Mouse (Mus musculus) ovary, postnatal 10 days (tissue): ENCODE data around the gene Lrrfip2.

Source experiments
- DNase-seq: peaks from one replicate; pipeline ENCODE4 v3.0.0; 2022; ENCODE audit warnings: low spot score

Gene Lrrfip2

GRCm38 (mm10) chr9:111161213-111161612, 43.8 kb downstream of the Lrrfip2 start:
- no peak for DNase-seq

GRCm38 (mm10) chr9:111166612-111167011, 49.2 kb downstream of the Lrrfip2 start:
- DNase-seq: no peak

GRCm38 (mm10) chr9:111170430-111170829, 53.0 kb downstream of the Lrrfip2 start:
- DNase-seq: no peak

- no peak for DNase-seq
Measured at GRCm38 (mm10) chr9:111174071-111174470, 56.7 kb downstream of the Lrrfip2 start.

GRCm38 (mm10) chr9:111178971-111179370, 61.6 kb downstream of the Lrrfip2 start:
- no peak for DNase-seq

GRCm38 (mm10) chr9:111182176-111182575, 64.8 kb downstream of the Lrrfip2 start:
- no peak for DNase-seq

GRCm38 (mm10) chr9:111184929-111185328, 67.5 kb downstream of the Lrrfip2 start:
- no peak for DNase-seq

- no peak for DNase-seq
Measured at GRCm38 (mm10) chr9:111186861-111187260, 69.5 kb downstream of the Lrrfip2 start.

GRCm38 (mm10) chr9:111188731-111189130, 71.3 kb downstream of the Lrrfip2 start:
- no peak for DNase-seq

GRCm38 (mm10) chr9:111193211-111193610, 75.8 kb downstream of the Lrrfip2 start:
- DNase-seq: no peak

- no peak for DNase-seq
Measured at GRCm38 (mm10) chr9:111197116-111197515, 79.7 kb downstream of the Lrrfip2 start.

GRCm38 (mm10) chr9:111197712-111198111, 80.3 kb downstream of the Lrrfip2 start:
- DNase-seq: no peak

GRCm38 (mm10) chr9:111198332-111198731, 80.9 kb downstream of the Lrrfip2 start:
- no peak for DNase-seq

- no peak for DNase-seq
Measured at GRCm38 (mm10) chr9:111200208-111200607, 82.8 kb downstream of the Lrrfip2 start.

- no peak for DNase-seq
Measured at GRCm38 (mm10) chr9:111204601-111205375, 87.4 kb downstream of the Lrrfip2 start.

GRCm38 (mm10) chr9:111207683-111208082, 90.3 kb downstream of the Lrrfip2 start:
- DNase-seq: no peak

GRCm38 (mm10) chr9:111208185-111208584, 90.8 kb downstream of the Lrrfip2 start:
- DNase-seq: no peak

- no peak for DNase-seq
Measured at GRCm38 (mm10) chr9:111209158-111209699, 91.8 kb downstream of the Lrrfip2 start.

GRCm38 (mm10) chr9:111210412-111210811, 93.0 kb downstream of the Lrrfip2 start:
- DNase-seq: no peak

- DNase-seq: no peak
Measured at GRCm38 (mm10) chr9:111211122-111212041, 94.0 kb downstream of the Lrrfip2 start.

GRCm38 (mm10) chr9:111213501-111213900, 96.1 kb downstream of the Lrrfip2 start:
- DNase-seq: no peak

- no peak for DNase-seq
Measured at GRCm38 (mm10) chr9:111216424-111216823, 99.0 kb downstream of the Lrrfip2 start.
